Mouse (Mus musculus): ENCODE measurements at regions not wholly inside any gene's neighbourhood (a gene's known extent, or its start where the extent isn't known, plus 50 kb on each side); places are given as distances from the start of the nearest gene placed in this dataset.

DNA sequence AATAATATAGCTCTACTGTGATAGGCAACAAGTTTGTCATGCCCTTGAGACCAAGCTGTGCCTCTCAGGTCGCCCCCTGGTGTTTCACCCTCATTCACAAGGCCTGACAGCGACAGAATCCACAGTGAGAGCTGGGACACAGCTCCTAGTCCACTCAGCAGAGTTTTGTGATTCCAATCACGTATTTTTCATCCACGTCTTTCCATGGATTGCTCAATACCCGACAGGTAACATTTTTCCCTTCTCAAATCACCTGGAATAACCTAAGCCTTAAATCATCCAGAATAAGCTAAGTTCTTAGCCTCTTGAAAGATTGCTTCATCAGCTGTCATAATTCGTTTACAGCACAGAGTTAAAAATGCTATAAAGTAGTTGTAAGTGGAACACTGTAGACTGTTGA is 211.3 kb downstream of the Ccdc91 start:
- no peak for DNase-seq (ENCODE audit: low read depth)

- DNase-seq (ENCODE audit: low read depth): no peak
Measured at GRCm38 (mm10) chr6:147698255-147698654, 222.6 kb downstream of the Ccdc91 start.

GRCm38 (mm10) chr6:147699449-147699848 is 223.8 kb downstream of the Ccdc91 start:
- no peak for DNase-seq (ENCODE audit: low read depth)

- no peak for DNase-seq (ENCODE audit: low read depth)
Measured at GRCm38 (mm10) chr6:147700629-147701028, 225.0 kb downstream of the Ccdc91 start.

- DNase-seq (ENCODE audit: low read depth): no peak
Measured at GRCm38 (mm10) chr6:147701956-147702355, 226.3 kb downstream of the Ccdc91 start.

GRCm38 (mm10) chr6:147704297-147704696 is 228.7 kb downstream of the Ccdc91 start:
- no peak for DNase-seq (ENCODE audit: low read depth)

- DNase-seq (ENCODE audit: low read depth): no peak
Measured at GRCm38 (mm10) chr6:147705936-147706335, 230.3 kb downstream of the Ccdc91 start.

- no peak for DNase-seq (ENCODE audit: low read depth)
Measured at GRCm38 (mm10) chr6:147706741-147707140, 231.1 kb downstream of the Ccdc91 start.

GRCm38 (mm10) chr6:147718052-147718712 is 242.6 kb downstream of the Ccdc91 start:
- DNase-seq (ENCODE audit: low read depth): no peak

DNA sequence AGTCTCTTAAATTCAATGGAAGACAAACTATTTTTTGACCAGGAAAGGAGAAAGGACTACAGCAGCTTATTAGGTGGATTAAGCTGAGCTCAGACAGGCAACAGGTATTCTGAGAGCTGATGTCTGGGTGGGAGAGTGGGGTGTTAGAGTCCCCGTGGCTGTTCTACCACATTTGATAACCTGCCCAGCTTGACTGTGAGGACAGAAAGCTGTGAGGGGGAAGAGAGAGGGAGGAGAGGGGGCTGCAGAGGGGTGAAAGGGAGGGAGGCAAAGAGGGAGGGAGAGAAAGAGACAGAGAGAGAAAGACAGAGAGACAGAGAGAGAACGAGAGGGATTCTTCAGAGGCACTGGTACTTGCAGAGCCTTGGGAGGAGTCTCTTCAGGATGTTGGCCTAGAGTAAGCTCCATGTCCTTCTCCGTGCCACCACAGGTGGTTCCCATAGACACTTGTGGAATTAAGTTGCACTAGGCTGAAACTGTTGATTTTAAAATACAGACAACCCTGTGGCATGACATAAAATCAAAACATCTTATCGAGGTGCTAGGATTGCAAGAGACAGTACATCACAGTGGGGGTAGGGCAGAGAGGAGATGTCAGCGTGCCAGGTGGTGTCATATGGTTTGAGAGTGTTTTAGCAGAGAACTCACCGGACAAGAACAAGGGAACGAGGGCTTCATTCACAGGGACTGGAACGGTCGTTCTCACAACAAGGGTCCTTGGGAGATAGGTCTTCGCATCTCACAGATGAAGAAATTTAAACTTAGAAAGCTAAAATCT is 243.3 kb downstream of the Ccdc91 start:
- no peak for DNase-seq (ENCODE audit: low read depth)

- DNase-seq (ENCODE audit: low read depth): no peak
Measured at GRCm38 (mm10) chr6:147719539-147719938, 243.9 kb downstream of the Ccdc91 start.

GRCm38 (mm10) chr6:147723336-147723735 is 247.7 kb downstream of the Ccdc91 start:
- no peak for DNase-seq (ENCODE audit: low read depth)

- DNase-seq (ENCODE audit: low read depth): no peak
Measured at GRCm38 (mm10) chr6:147726987-147727386, 251.4 kb downstream of the Ccdc91 start.

GRCm38 (mm10) chr6:147727644-147728533 is 252.3 kb downstream of the Ccdc91 start:
- no peak for DNase-seq (ENCODE audit: low read depth)

- no peak for DNase-seq (ENCODE audit: low read depth)
Measured at GRCm38 (mm10) chr6:147729721-147730120, 254.1 kb downstream of the Ccdc91 start.

DNA sequence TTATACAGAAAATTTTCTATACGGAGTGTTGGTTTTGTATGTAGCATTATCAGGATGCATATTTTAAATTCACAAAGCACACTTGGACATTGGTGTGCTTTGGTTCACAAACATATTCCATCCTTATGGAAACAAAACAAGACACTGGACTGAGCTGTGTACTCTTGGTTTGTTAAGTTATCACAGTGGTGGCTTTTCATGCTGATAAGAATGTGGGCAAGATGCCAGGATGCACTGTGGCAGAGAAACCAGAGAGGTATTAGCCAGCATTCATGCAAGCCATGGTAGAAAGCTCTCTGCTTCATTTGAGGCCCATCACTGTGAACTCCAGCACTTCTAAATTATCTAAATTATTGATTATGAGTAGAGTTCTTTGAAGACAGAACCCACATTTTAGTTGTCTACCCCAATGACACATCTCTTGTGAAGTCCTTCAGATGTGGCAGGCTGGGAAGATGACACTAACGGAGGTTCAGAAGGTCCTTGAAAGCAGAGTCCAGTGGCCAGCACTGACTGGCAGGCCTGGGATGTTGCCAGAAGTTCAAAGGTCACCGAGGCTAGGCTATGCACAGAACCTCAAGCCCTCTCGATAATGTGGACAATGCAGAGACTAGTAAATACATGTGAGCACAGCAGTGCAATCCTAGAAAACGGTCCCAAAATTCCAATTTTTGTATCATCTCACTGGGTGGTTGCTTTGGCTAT is 263.1 kb downstream of the Ccdc91 start:
- no peak for DNase-seq (ENCODE audit: low read depth)

DNA sequence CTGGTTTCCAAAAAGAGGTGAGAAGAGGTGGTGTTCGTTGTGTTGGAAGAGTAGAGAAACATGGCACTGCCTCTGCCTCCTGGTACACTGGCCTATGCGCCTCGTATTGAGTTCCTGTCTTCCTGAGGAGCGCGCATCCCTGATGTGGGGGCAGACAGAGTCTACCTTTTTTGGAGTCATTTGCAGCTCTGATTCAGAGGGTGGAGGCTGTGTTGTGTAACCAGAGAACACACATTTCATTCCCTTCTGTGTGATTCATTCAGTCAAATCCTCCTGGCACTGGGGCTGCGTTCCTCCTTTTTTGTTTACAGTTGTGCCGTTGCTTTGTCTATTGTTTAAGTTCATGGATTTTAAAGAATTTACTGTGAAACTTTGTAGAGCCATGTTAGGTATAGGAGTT is 265.8 kb downstream of the Ccdc91 start:
- no peak for DNase-seq (ENCODE audit: low read depth)

- no peak for DNase-seq (ENCODE audit: low read depth)
Measured at GRCm38 (mm10) chr6:147744081-147744480, 268.5 kb downstream of the Ccdc91 start.

DNA sequence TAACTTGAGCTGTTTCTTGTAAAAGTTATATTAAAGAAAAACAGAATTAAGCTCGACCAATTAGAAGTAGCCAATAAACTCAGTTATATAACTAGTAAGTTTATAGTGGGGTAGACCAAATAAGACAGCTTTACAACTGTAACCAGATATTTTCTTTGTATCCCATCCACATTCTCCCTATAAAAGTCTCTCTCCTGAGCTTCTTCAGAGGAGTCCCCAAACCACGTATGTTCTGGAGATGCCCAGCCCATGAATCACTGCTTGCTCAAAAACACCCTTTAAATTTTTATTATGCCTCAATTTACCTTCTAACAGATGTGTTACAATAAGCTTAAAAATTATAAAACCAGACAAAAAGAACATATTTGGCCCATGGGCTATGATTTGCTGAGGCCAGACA is 270.1 kb downstream of the Ccdc91 start:
- no peak for DNase-seq (ENCODE audit: low read depth)

GRCm38 (mm10) chr6:147747945-147748344 is 272.3 kb downstream of the Ccdc91 start:
- DNase-seq (ENCODE audit: low read depth): no peak

- no peak for DNase-seq (ENCODE audit: low read depth)
Measured at GRCm38 (mm10) chr6:147752301-147752700, 276.7 kb downstream of the Ccdc91 start.

DNA sequence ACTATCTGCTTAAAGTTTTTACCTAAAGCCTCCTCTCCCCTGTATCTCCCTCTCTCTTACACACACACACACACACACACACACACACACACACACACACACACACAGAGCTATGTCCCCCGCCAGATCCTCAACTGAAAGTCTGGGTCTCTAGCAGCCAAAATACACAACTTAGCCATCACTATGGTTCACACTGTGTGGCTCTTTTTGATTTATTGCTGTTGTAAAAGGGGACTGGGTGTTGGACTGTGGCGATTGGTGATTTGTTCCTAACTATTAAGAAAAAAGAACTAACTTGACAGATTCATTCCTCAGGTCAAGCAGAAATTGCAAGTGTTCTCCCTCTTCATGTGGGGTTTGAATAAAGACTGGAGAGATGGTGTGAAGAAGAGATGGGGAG is 278.2 kb downstream of the Ccdc91 start:
- DNase-seq (ENCODE audit: low read depth): no peak
